Mouse (Mus musculus): Measurements from ENCODE around the gene Ttc30a2. TPM values are rescaled to one million over a fixed set of nuclear protein-coding genes. Genes with fewer than 3 reads are reported as not detected.
"Not testable (repeated sequence)": the region's sequence is repeated elsewhere in the genome, so short reads cannot be mapped to it uniquely, and the experiment has no call there.

Gene Ttc30a2
- polyA plus RNA-seq, 1 experiment: 76.5 TPM

DNA sequence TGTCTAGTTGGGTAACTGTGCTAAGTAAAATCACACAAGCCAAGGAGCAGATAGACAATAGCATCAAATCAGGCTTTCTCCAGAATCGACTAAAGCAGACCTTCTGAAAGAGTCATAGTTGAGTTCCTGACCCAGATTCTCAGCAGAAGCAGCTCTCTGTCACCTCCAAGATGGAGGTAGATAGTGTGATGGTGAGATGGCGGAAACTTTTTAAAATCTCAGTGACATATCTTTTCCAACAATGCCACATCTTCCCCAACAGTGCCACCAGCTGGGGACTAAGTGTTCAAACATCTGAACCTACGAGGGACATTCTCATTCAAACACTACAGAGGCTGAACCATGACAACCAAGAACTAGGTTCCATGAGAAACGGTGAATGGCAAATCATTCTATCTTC is 4.7 kb upstream of the Ttc30a2 start:
- peak overlapping the region; percentile 30; the same call in 1 of the 2 replicates for H3K4me3 ChIP-seq (ENCODE audit: control insufficient read depth, low read depth, low read length)
- no peak for TF ChIP-seq POLR2A (IDR thresholded peaks at IDR 0.05; ENCODE audit: control insufficient read depth, low read depth, low read length)
- no peaks in the 10 kb centered on the region for H3K36me3 ChIP-seq (ENCODE audit: control insufficient read depth, insufficient read depth, low read length)

DNA sequence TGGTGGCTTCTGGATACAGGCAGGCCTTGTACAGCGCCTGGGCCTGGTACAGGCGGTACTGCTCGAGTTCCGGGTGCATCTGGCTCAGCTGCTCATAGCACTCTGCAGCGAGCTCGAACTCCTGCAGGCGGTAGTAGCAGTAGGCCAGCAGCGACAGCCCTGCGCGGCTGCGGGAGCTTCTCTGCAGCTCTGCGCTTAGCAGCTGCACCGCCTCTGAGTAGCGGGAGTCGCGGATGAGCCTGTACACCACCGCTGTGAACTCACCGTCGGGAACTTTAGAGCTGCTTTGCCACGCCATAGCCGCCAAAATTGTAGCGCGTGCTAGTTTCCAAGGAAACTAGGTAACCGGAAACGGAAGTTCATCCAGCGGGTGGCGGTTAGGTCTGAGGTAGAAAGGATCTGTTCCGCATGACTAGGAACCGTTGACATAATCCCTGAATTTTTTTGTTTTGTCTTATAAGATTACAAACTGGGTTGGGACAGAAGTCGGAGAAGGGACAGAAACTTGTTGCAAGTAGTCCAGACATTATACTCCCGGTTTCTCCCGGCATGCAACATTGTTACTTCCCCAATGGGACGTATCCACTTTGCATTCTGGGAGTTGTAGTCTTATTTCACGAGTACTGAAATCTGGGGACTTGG is 3.6 kb upstream of the Ttc30a2 start, which contains the start of gene Ttc30a1:
Ttc30a1 (minus strand) TSS at position 528 of the 642 bp plus-strand sequence.
- not testable (repeated sequence) for H3K27me3 ChIP-seq (ENCODE audit: control insufficient read depth, insufficient read depth, low read length); H3K36me3 ChIP-seq (ENCODE audit: control insufficient read depth, insufficient read depth, low read length); H3K4me1 ChIP-seq (ENCODE audit: control insufficient read depth, insufficient read depth, low read length)
- H3K27ac ChIP-seq (ENCODE audit: control insufficient read depth, insufficient read depth, low read depth, low read length): peak within 1 kb of the TSS; percentile 96
- TF ChIP-seq POLR2A (IDR thresholded peaks at IDR 0.05; ENCODE audit: control insufficient read depth, low read depth, low read length): peak; percentile 45; the same call in 1 of the 2 replicates
- H3K4me3 ChIP-seq (ENCODE audit: control insufficient read depth, low read depth, low read length): peak within 1 kb of the TSS; percentile 88

More for the DNA sequence above, 4.7 kb upstream of the Ttc30a2 start:
- Histone ChIP-seq H3K27ac (ENCODE audit: control insufficient read depth, insufficient read depth, low read depth, low read length) (no peak overlapping the region; the same call in 1 of the 2 replicates), H3K4me1 (ENCODE audit: control insufficient read depth, insufficient read depth, low read length) (no peaks in the 10 kb centered on the region; the same call in 1 of the 2 replicates), H3K27me3 (ENCODE audit: control insufficient read depth, insufficient read depth, low read length) (no peaks in the 10 kb centered on the region)

DNA sequence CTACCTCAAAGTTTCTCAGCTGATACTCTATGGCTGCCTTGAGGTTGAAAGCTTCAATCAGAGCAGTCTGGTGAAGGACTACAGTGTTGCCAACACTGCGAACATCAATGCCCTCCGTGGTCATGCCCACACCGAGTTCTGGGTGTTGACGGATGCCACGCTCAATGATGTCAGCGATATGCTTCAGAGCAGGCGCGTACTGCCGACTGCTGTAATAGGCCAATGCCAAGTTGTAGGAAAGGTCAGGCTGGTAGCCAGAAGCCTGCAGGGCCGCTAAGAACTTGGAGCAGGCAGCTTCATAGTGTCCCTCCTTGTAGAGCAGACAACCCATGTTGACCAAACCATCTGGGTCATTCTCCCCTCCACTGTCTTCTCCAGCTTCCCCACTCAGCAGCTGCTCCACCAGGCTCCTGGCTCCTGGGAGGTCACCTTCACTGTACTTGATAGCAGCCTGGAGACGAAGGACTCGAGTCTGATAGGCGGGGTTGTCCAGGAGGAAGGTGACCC is 3.0 kb upstream of the Ttc30a2 start:
- not testable (repeated sequence) for H3K27me3 ChIP-seq (ENCODE audit: control insufficient read depth, insufficient read depth, low read length); H3K4me1 ChIP-seq (ENCODE audit: control insufficient read depth, insufficient read depth, low read length); H3K36me3 ChIP-seq (ENCODE audit: control insufficient read depth, insufficient read depth, low read length)
- peak overlapping the region; percentile 88 for H3K4me3 ChIP-seq (ENCODE audit: control insufficient read depth, low read depth, low read length)
- peak overlapping the region; percentile 96 for H3K27ac ChIP-seq (ENCODE audit: control insufficient read depth, insufficient read depth, low read depth, low read length)

DNA sequence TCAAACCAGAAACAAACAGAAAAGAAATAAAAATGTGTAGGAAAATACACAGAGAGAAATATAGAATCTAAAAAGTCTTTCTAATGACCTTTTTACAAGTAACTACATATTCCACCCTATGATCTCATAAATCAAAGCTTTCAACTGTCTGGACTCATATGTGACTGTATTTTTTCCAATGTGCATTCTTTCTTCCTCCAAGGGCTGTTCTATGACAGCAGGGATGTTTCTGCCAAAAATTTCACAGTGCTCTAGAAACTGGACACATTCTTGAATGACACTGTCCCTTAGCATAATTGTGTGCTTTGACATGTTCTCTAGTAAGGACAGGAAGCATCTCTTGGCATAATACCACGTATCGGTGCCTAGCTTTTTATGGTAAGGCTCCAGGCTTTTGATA is 1.9 kb downstream of the Ttc30a2 start:
- H3K27ac ChIP-seq (ENCODE audit: control insufficient read depth, insufficient read depth, low read depth, low read length); H3K4me1 ChIP-seq (ENCODE audit: control insufficient read depth, insufficient read depth, low read length); H3K4me3 ChIP-seq (ENCODE audit: control insufficient read depth, low read depth, low read length); H3K36me3 ChIP-seq (ENCODE audit: control insufficient read depth, insufficient read depth, low read length); H3K27me3 ChIP-seq (ENCODE audit: control insufficient read depth, insufficient read depth, low read length): not testable (repeated sequence)

DNA sequence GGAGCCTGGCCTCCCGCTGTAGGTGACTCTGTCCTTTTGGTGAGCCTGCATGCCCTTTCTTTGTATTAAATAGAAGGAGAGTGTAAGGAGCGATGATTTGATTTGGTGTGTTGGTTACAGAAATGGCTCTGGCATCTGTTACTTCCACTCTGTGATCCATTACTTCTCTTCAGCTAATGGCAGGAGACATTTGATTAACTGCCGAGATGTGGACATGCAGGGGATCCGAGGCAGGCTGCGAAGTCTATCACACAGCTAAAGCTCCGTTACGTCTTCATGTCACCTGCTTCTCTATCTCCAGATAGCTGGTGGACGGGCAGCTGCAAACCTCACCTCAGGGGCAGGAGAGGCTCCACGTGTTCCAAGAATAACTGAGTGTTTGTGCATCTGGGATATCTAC is 3.8 kb downstream of the Ttc30a2 start:
- H3K4me1 ChIP-seq (ENCODE audit: control insufficient read depth, insufficient read depth, low read length): no peaks in the 10 kb centered on the region
- no peaks in the 10 kb centered on the region for H3K27me3 ChIP-seq (ENCODE audit: control insufficient read depth, insufficient read depth, low read length)
- H3K4me3 ChIP-seq (ENCODE audit: control insufficient read depth, low read depth, low read length): no peak overlapping the region
- H3K27ac ChIP-seq (ENCODE audit: control insufficient read depth, insufficient read depth, low read depth, low read length): no peak overlapping the region
- TF ChIP-seq CTCF (IDR thresholded peaks at IDR 0.05; ENCODE audit: control insufficient read depth, insufficient read depth, insufficient replicate concordance, low read depth, low read length) (no peak), POLR2A (IDR thresholded peaks at IDR 0.05; ENCODE audit: control insufficient read depth, low read depth, low read length) (no peak)
- no peaks in the 10 kb centered on the region for H3K36me3 ChIP-seq (ENCODE audit: control insufficient read depth, insufficient read depth, low read length)

DNA sequence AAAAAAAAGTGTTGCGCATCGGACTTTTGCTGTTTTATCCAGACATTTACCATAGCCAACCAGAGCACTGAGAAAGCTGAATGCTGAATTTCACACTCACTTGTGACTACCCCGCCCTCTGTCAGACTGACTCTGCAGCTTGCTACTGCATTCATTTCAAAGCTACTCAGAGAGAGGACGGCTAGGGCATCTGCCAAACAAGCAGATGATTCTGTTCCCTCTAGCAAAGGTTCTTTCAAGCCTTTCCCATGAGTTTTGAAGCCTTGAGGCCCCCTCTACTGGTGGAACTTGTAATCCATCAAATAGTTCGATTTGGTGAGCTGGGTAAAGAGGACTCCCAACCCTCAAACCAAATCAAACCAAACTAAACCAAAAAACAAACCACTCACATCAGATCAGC is 13.0 kb downstream of the Ttc30a2 start:
- TF ChIP-seq CTCF (IDR thresholded peaks at IDR 0.05; ENCODE audit: control insufficient read depth, insufficient read depth, insufficient replicate concordance, low read depth, low read length): no peak
- no peak for TF ChIP-seq POLR2A (IDR thresholded peaks at IDR 0.05; ENCODE audit: control insufficient read depth, low read depth, low read length)
- H3K4me1 ChIP-seq (ENCODE audit: control insufficient read depth, insufficient read depth, low read length): peaks cover 5% of the 10 kb centered on the region
- no peaks in the 10 kb centered on the region for H3K27me3 ChIP-seq (ENCODE audit: control insufficient read depth, insufficient read depth, low read length)
- H3K36me3 ChIP-seq (ENCODE audit: control insufficient read depth, insufficient read depth, low read length): no peaks in the 10 kb centered on the region
- no peak overlapping the region for H3K4me3 ChIP-seq (ENCODE audit: control insufficient read depth, low read depth, low read length)
- H3K27ac ChIP-seq (ENCODE audit: control insufficient read depth, insufficient read depth, low read depth, low read length): no peak overlapping the region

DNA sequence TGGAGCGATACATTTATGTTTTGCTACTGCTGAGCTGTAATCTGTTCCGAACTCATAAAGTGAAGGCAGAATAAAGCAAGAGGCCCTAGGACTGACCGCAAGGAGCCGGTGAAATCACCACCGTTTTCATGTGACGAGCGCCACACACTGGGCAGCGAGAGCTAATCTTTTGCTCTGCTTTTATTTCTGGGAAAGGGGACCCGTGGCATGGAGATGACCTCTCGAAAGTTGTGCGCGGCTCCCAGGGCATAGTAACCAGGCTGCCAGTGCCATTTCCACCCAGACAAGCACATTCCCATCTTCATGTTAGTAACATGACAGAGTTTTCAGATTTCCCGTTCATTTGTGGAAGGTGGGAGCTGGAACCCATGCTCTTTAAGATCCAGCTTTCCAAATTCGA is 13.5 kb downstream of the Ttc30a2 start:
- TF ChIP-seq POLR2A (IDR thresholded peaks at IDR 0.05; ENCODE audit: control insufficient read depth, low read depth, low read length): no peak
- TF ChIP-seq CTCF (IDR thresholded peaks at IDR 0.05; ENCODE audit: control insufficient read depth, insufficient read depth, insufficient replicate concordance, low read depth, low read length): peak; percentile 38; the same call in 1 of the 2 replicates
- no peaks in the 10 kb centered on the region for H3K36me3 ChIP-seq (ENCODE audit: control insufficient read depth, insufficient read depth, low read length)
- no peaks in the 10 kb centered on the region for H3K27me3 ChIP-seq (ENCODE audit: control insufficient read depth, insufficient read depth, low read length)
- no peak overlapping the region for H3K4me3 ChIP-seq (ENCODE audit: control insufficient read depth, low read depth, low read length)
- peaks cover 7% of the 10 kb centered on the region for H3K4me1 ChIP-seq (ENCODE audit: control insufficient read depth, insufficient read depth, low read length)
- H3K27ac ChIP-seq (ENCODE audit: control insufficient read depth, insufficient read depth, low read depth, low read length): no peak overlapping the region

DNA sequence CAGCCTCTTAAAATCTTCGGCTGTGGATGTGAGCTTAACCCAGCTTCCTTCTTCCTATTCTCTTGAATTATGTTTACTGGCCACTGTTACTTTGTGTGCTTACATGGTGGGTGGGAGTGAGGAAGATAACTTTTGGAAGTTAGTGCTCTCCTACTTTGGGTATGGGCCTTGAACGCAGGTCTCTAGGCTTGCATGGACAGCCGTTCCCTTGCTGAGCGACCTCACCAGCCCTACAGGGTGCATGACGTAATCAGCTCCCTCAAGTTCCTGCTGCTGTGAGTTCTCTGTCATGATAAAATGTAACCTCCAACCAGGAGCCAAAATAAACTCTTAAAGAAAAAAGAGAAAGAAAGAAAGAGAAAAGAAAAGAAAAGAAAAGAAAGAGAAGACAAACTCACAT is 13.9 kb downstream of the Ttc30a2 start:
- no peak overlapping the region for H3K4me3 ChIP-seq (ENCODE audit: control insufficient read depth, low read depth, low read length)
- no peaks in the 10 kb centered on the region for H3K36me3 ChIP-seq (ENCODE audit: control insufficient read depth, insufficient read depth, low read length)
- no peak overlapping the region for H3K27ac ChIP-seq (ENCODE audit: control insufficient read depth, insufficient read depth, low read depth, low read length)
- TF ChIP-seq POLR2A (IDR thresholded peaks at IDR 0.05; ENCODE audit: control insufficient read depth, low read depth, low read length) (no peak), CTCF (IDR thresholded peaks at IDR 0.05; ENCODE audit: control insufficient read depth, insufficient read depth, insufficient replicate concordance, low read depth, low read length) (no peak)
- H3K27me3 ChIP-seq (ENCODE audit: control insufficient read depth, insufficient read depth, low read length): no peaks in the 10 kb centered on the region
- H3K4me1 ChIP-seq (ENCODE audit: control insufficient read depth, insufficient read depth, low read length): peaks cover 7% of the 10 kb centered on the region
